Mouse (Mus musculus): ENCODE measurements around the gene Mecom.

Gene Mecom

GRCm38 (mm10) chr3:30083842-30084241, 464.0 kb downstream of the Mecom start:
- DNase-seq = no peak

- DNase-seq = no peak
Observed at GRCm38 (mm10) chr3:30083268-30083667, 464.5 kb downstream of the Mecom start.

- no peak for DNase-seq
Observed at GRCm38 (mm10) chr3:30080827-30081226, 467.0 kb downstream of the Mecom start.

GRCm38 (mm10) chr3:30076522-30076921, 471.3 kb downstream of the Mecom start:
- no peak for DNase-seq

- DNase-seq = no peak
Observed at GRCm38 (mm10) chr3:30071271-30071670, 476.5 kb downstream of the Mecom start.

- no peak for DNase-seq
Observed at GRCm38 (mm10) chr3:30066519-30066918, 481.3 kb downstream of the Mecom start.

- no peak for DNase-seq
Observed at GRCm38 (mm10) chr3:30060058-30060457, 487.8 kb downstream of the Mecom start.

- no peak for DNase-seq
Observed at GRCm38 (mm10) chr3:30059615-30060014, 488.2 kb downstream of the Mecom start.

GRCm38 (mm10) chr3:30051287-30051686, 496.5 kb downstream of the Mecom start:
- no peak for DNase-seq

- no peak for DNase-seq
Observed at GRCm38 (mm10) chr3:30050795-30051194, 497.0 kb downstream of the Mecom start.

GRCm38 (mm10) chr3:30048792-30049191, 499.0 kb downstream of the Mecom start:
- no peak for DNase-seq

GRCm38 (mm10) chr3:30048157-30048556, 499.7 kb downstream of the Mecom start:
- no peak for DNase-seq

- no peak for DNase-seq
Observed at GRCm38 (mm10) chr3:30043525-30043924, 504.3 kb downstream of the Mecom start.

GRCm38 (mm10) chr3:30038545-30038944, 509.3 kb downstream of the Mecom start:
- DNase-seq = no peak

- no peak for DNase-seq
Observed at GRCm38 (mm10) chr3:30019961-30020360, 527.8 kb downstream of the Mecom start.

- no peak for DNase-seq
Observed at GRCm38 (mm10) chr3:30019411-30019810, 528.4 kb downstream of the Mecom start.

- peak; percentile 84 for DNase-seq
Observed at GRCm38 (mm10) chr3:30018202-30018601, 529.6 kb downstream of the Mecom start.

- peak; percentile 21 for DNase-seq
Observed at GRCm38 (mm10) chr3:30016766-30017165, 531.0 kb downstream of the Mecom start.

GRCm38 (mm10) chr3:30014962-30015660, 532.7 kb downstream of the Mecom start:
- DNase-seq = peak; percentile 89

GRCm38 (mm10) chr3:30014279-30014678, 533.5 kb downstream of the Mecom start:
- no peak for DNase-seq

GRCm38 (mm10) chr3:30013416-30013815, 534.4 kb downstream of the Mecom start:
- DNase-seq = no peak

GRCm38 (mm10) chr3:30012666-30013365, 535.0 kb downstream of the Mecom start:
- peak; percentile 86 for DNase-seq

GRCm38 (mm10) chr3:30012150-30012549, 535.7 kb downstream of the Mecom start:
- peak; percentile 47 for DNase-seq

- DNase-seq = peak; percentile 23
Observed at GRCm38 (mm10) chr3:30011712-30012111, 536.1 kb downstream of the Mecom start.

All from embryo, embryonic 11 days (tissue).